Mouse (Mus musculus): Measurements from ENCODE around the gene Hist1h2bf.

The Hist1h2bf gene

DNA sequence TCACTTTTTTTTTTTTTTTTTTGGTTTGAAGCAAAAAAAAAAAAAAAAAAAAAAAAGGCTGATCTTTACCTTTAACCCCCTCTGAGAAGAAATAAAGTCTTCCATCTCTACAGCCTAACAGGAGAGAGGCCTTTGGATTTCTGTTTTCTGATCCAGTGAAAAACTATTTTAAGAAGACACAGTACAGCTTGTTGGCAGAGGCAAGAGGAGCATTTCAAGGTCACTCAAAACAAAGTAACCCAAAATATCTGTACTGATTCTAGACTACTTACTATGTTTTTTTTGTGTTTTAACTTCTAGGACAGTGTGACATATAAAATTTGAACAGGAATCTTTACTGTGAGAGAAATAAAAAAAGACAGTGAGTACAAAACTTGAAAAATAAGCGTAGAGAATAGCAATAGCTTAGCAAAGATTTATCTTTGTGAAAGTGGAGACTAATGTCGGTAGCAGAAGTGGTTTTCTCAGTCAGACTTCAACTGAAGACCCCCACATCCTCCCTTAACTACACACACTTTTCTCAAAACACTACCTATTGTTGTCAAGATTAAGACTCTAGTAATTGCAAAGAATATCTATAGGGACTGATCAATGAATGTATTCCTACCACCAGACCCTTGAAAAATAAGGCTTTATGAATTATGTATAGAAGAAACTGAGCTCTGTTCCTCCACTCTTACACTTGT lies 44.4 kb downstream of the Hist1h2bf start:
- no peak for DNase-seq (ENCODE audit: low read depth, low spot score)

DNA sequence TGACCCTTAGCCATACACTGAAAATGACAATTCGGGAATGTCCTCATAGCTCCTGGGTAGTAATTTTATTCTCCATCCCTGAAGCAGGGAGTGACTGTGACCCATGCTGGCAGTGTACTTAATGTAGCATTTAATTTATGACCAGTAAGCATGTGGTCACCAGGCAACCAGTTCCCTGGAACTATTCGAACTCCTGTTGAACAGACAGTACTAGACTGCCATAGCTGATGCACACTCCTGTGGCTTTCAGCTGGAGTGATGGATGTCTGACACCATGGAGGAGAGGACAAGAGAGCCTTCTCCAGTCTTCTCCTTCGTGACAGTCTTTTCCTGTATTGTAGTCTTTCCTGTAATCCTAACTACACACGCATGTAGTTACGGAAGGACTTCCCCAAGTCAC lies 45.0 kb downstream of the Hist1h2bf start:
- DNase-seq (ENCODE audit: low read depth, low spot score): no peak

DNA sequence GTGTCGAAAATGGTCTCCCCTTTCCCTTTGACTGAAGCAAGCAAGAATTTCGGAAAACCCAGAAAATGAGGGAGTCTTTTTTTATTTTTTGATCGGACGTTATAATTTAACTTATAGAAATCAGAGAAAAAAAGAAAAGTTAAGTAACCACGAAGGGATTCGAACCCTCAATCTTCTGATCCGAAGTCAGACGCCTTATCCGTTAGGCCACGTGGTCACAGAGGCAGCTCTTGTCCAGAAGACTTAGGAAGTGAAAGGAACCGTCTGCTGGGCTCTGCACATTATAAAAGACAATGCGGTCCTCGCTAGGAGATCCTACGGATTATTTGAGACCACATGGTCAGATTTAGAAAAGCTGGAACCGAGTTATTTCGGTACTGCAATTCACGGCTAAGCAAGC lies 47.7 kb downstream of the Hist1h2bf start:
- DNase-seq (ENCODE audit: low read depth, low spot score): no peak

DNA sequence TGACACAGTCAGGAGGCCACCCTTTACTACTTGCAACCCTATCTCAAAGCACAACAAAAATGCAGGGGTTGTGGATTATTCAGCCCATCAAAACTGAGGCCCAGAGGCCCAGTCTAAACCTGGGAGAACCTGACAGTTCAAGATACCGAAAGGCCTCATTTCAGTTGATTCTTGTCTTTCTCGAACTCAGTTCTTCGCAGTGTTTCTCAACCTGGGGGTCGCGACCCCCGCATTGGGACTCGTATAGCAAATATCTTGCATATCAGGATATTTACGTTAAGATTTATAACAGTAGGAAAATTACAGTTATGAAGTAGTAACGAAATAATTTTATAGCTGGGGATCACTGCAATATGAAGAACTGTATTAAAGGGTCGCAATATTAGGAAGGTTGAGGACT lies 48.1 kb downstream of the Hist1h2bf start:
- no peak for DNase-seq (ENCODE audit: low read depth, low spot score)

DNA sequence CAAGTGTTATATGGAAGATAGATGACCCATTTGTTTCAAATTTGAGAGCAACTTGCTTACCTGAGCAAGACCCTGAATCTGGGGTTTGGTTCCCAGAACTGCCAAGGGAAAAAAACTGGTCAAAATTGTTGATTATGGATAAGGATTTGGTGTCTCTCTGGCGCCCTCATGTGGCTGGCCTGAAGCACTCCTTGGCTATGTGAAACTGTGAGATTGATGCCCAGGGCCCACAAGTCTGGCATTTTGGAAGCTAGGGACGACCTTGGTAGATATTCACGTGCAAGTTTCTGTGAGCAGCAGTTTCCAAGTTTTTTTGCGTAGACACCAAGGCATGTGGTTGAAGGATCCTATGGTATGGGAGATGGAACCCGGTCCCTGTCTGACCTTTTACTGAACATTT lies 49.3 kb downstream of the Hist1h2bf start:
- DNase-seq (ENCODE audit: low read depth, low spot score): no peak

DNA sequence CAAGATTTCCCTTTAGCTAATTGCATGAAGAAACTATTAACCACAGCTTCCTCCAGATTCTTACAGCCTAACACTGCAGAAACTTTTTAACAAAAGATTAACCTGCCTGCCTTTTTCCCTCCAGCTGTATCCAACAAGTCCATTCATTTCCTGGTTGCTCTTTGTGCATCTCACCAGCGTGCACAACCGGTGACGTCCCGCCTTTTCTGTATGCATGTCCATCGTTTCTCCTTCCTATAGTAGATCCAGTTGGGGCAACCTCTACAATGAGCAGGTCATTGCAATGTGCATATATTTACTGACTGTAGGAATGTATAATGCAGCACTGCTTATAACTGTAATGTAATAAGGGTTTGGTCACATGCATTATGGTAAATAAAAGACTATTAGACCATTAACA lies 50.0 kb downstream of the Hist1h2bf start:
- no peak for DNase-seq (ENCODE audit: low read depth, low spot score)
